Mouse (Mus musculus) heart, postnatal 14 days (tissue): Measurements from ENCODE around the gene Pnpla5. TPM values are rescaled to one million over a fixed set of nuclear protein-coding genes. Genes with fewer than 3 reads are reported as not detected.
"Not testable (repeated sequence)": the region's sequence is repeated elsewhere in the genome, so short reads cannot be mapped to it uniquely, and the experiment has no call there.

ENCODE experiments used
- DNase-seq, 2 experiments: peaks; one replicate each; pipeline ENCODE4 v3.0.0; 2021 to 2022
- intact Hi-C: fragments of 180-260 bp; cut with DNase I; formaldehyde crosslinking; loops from one replicate; pipeline ENCODE4 v1.15.1; 2025
- total RNA-seq, 2 experiments: library from RNA; stranded (reverse); gene quantifications; 2 replicates each; pipeline ENCODE4 v1.2.3; 2021

Gene Pnpla5
- total RNA-seq, 2 experiments from 2014 or later: not detected

DNA sequence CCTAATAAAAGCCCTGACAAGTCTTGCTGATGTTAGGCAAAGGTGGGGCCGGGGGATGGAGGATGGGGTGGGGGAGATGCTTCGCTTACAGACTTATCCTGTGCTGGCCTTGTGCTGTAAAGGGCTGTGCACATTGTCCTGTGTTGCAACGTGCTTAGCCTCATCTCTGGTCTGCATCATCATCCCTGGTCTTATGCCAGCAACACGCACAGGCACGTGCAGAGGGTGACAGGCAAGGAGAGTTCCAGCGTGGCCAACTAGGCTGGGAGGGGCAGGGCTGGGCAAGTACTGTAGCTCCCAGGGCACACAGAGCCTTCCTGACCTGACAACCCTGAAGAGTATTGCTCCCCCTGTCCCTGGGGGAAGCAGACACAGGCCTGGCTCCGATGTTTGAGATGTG, 1.9 kb downstream of the Pnpla5 start:
- intact Hi-C loops: loop anchor here (5.0 kb wide), 1 partner anchor 511 kb away; no protein-coding TSS in a partner anchor

DNA sequence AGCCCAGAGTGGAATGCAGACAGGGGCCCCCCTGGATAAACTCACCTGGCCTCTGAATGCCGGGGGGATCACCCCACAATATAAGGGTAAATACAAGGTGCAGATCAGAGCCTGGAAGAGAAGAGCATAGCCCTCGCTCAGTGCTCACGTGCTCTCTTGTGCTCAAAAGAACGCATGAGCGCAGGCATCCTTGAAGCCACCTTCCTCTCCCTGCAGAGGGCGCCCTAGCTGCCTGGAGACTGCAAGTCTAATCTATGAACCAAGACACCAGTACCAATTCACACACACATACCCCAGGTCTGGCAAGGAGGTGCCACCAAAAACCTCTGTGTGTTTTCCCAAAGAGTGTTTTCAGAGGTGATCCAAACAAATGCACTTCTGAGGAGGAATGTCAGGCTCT, 2.4 kb downstream of the Pnpla5 start:
- peak in 1 of 2 experiments; percentile 32 for DNase-seq
- intact Hi-C loops: loop anchor here (5.0 kb wide), 1 partner anchor 512 kb away; no protein-coding TSS in a partner anchor

More for the DNA sequence above, 1.9 kb downstream of the Pnpla5 start:
- DNase-seq: no peak

DNA sequence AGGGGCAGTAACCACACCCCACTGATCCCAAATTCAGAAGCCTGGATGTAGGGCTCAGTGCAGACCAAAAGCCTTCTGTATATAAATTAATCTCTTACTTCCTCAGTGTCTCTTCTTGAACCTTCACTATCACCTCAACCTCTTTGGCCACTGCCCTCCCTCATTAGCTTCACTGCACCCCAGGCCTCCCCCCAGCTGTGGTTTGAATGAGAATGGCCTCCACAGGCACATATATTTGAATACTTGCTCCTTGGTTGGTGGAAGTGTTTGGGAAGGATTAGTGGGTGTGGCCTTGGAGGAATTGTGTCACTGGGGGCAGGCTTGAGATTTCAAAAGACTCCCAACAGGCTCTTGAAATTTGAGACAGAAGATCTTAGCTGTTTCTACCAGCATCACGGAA, 6.5 kb downstream of the Pnpla5 start:
- no peak for DNase-seq
- intact Hi-C loops: loop anchor here (10.0 kb wide), 1 partner anchor 498 kb away; no protein-coding TSS in a partner anchor

DNA sequence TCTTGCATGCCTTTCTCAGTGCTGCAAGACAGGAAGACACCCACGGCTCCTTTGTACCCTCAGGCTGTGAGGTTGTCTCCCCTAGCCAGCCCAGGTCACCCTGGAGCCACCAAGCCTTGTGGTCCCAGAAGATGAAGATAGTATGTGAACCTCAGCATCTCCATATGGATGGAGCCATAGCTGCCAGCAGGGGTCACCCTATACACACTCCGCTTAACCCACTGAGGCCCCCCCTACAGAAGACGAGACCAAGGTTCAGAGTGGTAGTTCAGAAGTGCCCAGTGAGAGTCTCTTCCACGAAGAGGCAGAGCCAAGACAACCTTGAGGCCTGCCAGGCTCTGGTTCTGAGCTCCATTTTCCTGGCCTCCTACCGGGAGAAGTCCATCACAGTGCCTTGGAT, 7.2 kb downstream of the Pnpla5 start:
- DNase-seq: peak in 1 of 2 experiments; percentile 20
- intact Hi-C loops: loop anchor here (10.0 kb wide), 1 partner anchor 499 kb away; no protein-coding TSS in a partner anchor

DNA sequence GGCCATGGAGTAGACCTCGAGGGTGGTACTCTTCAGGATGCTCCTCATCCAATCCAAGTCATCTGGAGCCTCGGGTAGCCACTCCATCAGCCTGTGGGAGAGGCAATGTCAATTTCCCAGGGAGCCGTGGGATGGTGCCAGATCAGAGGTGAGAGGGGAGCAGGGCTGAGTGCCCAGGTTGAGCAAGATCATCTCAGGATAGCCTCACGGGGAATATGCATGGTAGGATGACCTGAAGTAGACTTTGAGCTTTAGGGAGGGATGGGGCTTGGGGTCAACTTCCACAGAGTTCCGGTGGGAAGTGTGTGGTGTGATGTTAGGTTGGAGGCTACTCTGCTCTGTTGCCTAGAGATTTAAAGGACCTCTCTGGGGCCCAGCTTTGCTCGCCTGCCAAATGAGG, 9.1 kb downstream of the Pnpla5 start:
- intact Hi-C loops: loop anchor here (10.0 kb wide), 1 partner anchor 501 kb away; no protein-coding TSS in a partner anchor
- DNase-seq: no peak

DNA sequence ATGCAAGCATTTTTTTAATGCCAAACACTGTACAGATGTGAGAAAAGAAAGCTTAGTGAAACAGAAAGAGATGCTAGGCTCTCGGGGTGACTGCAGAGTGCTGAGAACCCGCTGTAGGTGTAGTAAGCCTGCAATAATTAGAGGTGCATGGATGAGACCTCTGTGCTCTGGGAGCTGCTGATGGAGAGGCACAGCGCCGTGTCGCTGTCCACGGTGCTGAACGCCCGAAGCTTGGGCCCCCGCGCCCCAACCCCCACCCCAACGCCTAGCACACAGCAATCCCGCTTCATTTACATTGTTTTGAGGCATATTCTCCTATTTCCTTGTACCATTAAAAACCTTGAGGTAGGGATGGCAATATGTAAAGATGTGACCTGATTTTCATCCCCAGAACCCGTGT, 14.1 kb downstream of the Pnpla5 start:
- intact Hi-C loops: no loop called here
- peak; percentile 51 to 57 for DNase-seq

DNA sequence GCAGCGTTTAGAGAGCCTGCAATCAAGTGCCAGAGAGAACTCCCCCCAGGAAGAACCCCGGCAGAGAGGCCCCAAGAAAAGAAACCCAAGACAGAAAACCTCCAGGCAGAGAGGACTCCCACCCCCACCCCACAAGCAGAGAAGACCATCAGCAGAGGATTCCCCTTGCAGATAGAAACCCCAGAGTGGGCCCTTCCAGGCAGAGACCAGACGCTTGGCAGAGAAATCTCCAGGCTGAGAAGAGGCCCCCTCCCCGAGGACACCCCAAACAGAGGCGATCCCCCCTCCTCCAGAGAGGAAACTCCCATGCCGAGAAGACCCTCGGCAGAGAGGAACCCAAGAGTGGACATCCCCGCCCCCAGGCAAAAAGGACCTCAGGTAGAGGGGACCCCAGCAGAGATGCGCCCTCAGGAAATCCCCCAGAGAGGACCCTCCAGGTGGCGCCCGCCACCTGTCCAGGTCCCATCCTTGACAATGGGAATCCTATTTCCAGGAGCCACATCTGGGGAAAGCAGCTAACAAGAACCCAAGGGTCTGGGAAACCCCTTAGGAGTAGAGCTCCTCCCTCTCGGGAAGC, 17.0 kb downstream of the Pnpla5 start:
- intact Hi-C loops: no loop called here
- no peak for DNase-seq

DNA sequence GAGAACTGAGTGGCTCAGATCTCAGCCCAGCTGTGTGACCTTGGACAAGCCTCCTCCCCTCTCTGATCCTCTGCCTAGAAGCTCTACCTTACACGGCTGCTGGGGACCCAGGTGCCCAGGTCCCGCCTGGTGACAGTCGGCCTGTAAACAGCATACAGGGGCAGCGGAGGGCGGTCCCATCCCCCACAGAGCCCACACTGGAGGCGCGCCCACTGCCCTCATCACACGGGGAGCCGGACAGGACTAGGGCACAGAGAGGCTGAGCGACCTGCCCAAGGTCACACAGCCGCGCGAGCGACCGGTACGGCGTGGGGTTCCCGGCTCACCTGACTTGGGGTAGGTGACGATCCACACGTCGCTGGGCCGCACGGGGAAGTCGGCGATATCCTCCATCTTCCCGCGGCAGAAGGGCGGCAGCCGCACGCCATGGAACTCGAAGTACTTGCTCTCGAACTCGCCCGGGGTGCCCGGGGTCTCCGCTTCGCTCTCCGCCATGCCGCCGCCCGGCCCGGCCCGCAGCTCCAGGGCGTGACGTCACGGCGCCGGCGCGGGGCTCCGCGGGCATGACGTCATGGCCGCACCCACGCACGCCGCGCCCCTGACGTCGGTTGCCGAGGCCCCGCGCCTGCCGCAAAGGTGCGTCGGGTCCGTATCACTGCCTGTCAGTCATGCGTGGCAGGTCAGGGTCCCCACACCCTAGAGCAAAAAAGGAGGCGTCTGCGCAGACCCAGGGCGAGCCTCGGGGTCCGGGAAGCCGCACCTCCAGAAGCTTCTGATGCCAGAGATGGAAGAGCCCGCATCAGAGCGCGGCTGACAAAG, 17.7 kb downstream of the Pnpla5 start, which contains the start of gene Sult4a1:
Sult4a1 (minus strand) TSS at position 650 of the 819 bp plus-strand sequence.
- intact Hi-C loops: no loop called here
- DNase-seq: no peak

DNA sequence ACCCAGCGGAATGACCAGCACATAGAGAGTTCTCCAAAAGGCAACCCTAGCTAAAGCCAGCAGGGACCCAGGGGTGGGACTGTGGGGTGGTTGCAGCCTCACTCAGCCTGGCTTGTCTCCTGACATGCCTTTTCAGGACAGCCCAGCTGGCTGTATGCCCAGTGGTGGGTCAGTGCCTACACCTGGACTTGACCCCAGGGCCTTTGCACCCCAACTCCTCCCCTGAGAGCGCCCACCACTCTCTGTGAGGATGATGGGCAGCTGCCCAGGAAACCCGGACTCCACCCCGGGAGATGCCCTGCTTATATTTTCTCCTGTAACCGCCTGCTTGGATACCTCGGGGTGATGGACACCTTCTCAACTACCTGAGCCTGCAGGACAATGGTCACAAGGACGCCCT, 18.3 kb downstream of the Pnpla5 start:
- no peak for DNase-seq
- intact Hi-C loops: no loop called here

DNA sequence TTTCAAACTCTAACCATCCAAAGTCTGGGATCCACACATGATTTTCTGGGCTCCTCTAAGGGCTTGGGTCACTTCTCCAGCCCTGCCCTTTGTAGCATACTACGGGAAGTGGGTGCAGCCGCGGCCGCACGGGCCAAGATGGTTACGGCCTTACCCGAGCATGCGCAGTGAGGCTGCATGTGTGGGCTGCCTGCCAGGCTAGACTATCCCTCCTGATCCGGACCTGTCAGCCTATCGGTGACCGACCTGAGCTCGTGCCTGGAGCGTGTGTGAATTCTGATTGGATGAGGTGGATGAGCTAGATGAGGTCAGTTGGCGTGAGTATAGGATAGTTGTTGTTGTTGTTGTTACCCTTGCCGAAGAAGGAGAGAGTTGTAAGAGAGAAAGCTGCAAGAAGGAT, 25.4 kb downstream of the Pnpla5 start:
- intact Hi-C loops: not testable (repeated sequence)

DNA sequence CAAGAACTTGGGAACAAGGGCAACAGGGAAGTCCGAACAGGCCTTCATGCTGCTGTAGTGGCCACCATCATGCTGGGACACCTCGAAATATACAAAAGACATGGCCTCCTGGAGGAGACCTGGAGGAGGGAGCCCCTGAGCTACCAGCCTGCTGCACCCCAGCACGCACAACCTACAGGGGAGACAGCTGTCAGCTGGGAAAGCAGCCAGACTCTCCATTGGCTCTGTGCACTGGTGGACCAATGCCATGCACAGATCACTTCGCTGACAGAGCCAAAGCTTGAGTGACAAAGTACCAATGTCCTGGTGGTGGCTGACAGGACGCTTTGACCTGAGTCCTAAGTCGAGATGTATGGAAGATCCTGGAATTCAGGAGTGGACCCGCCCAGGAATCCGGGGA, 26.9 kb downstream of the Pnpla5 start:
- DNase-seq: no peak
- intact Hi-C loops: no loop called here

More for the DNA sequence above, 25.4 kb downstream of the Pnpla5 start:
- not testable (repeated sequence) for DNase-seq

DNA sequence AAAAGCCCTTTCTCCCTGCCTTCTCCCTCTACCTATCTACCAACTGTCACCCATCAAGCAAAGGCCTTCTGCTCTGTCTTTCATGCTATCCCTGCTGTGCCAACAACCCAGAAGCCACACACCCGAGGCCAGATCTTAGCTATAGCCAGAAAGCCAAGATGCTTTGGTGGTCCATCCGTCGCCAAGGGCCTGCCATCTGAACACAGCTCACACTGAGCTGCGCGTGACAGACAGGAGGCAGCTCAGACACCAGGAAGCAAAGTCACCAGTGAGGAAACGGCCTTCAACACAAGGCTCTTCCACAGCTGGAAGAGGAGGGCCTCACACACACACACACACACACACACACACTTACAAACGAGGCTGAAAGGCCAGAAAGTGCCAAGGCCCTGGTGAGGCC, 28.1 kb downstream of the Pnpla5 start:
- no peak for DNase-seq
- intact Hi-C loops: no loop called here

DNA sequence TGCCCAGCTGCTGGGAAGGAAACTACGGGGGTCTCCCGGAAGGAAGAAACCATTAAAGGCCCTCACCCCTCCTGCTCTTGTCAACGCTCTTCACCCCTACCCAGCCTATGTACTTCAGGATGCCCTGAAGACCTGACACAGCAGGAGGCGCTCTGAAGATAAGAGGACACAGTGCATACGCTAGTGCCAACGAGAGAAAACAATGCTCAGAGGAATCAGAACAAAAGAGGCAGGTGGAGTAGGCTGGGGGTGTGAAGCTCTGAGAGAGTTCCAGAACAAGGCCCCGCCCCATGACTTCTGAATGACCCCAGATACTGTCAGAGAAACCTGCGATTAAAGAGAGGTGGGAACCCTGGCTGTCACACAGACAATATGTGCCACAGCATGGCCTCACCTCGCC, 36.2 kb downstream of the Pnpla5 start:
- DNase-seq: no peak
- intact Hi-C loops: no loop called here

DNA sequence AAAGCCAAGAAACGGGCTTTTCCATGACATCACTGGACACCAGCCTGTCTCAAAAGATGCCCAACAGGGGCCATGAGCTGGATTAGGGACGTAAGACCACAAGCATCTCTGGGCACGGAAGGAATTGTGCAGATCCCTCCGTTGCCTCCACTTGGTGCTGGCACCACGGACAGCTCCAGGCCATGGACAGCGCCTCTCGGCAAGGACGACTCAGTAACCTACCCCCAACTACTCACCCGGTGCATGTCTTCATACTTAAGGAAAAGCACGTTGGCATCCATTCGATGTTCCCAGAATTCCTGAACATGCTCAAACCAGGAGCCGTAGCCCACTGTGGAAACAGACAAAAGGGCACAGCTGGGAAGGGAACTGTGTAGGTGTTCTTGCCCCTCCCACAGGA, 36.6 kb downstream of the Pnpla5 start:
- DNase-seq: peak in 1 of 2 experiments; percentile 33
- intact Hi-C loops: no loop called here

DNA sequence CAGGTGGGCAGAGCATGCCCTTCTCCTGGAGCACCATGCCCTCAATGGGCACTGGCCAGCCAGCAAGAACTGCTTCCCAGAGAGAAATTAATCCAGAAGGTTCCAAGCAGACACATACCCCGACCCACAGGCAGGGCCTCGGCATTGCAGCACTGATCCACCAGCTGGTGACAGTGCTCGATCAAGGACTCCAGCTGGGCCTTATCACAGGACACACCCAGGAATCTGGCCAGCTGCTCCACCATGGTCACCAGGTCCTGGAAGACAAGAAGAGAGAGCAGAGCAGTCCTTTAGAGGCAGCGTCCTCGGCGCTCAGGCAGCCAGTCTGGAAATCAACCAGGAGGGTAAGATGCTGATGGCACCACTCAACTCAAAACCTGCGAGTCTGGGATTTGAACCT, 42.9 kb downstream of the Pnpla5 start:
- intact Hi-C loops: no loop called here
- DNase-seq: peak; percentile 17 to 18

DNA sequence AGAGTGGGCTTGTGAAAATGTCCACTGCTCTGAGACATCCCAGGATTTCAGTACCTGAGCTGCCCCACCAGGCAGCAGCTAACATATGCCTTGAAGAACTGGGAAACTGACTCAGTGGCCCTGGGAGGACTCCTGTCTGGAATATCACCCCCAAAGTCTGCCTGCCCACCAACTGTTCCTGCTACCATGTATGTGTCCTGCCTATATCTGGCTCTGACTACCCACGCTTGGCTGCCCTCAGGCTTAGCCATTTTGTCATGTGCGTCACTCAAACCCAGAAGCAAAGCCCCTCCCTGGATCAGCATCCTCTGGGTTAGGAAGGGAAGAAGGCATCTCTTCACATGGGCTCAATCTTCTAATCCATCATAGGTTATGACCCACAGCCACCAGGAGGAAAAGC, 43.5 kb downstream of the Pnpla5 start:
- no peak for DNase-seq
- intact Hi-C loops: no loop called here

DNA sequence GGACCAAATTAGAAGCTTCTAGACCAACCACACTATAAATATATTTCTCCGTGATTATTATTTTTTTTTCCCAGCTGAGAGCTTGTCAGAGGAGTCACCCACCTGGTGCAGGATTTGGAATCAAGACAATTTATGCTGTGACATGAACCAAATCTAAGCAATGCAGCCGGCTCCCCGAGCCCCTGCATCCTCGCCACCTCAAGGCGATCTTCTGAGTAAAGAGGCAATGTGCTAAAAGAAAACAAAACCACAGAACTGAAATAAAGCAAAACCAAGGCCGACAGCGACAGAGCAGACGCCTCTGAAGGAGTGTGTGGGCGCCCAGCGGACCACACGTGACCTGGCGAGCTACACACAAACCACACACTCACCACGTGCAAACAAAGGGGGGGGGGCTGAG, 44.3 kb downstream of the Pnpla5 start:
- no peak for DNase-seq
- intact Hi-C loops: no loop called here

DNA sequence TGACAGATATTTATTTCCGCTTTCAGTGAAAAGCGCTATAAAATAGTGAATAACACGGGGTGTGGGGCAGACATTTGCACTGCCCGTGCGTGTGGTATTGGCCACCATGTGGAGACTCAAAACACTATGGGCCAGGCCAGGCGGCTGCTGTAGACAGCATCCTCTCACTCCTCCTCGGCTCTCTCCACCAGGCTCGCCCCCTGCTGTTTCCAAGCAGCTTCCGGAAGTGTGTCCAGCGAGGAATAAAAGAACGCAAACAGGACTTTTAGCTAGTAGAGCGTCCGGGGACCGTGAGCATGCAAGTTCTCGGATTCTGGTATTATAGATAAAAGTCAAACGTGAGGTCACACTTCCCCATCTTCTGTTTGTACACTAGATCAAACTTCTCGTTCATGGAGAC, 45.8 kb downstream of the Pnpla5 start:
- intact Hi-C loops: no loop called here

DNA sequence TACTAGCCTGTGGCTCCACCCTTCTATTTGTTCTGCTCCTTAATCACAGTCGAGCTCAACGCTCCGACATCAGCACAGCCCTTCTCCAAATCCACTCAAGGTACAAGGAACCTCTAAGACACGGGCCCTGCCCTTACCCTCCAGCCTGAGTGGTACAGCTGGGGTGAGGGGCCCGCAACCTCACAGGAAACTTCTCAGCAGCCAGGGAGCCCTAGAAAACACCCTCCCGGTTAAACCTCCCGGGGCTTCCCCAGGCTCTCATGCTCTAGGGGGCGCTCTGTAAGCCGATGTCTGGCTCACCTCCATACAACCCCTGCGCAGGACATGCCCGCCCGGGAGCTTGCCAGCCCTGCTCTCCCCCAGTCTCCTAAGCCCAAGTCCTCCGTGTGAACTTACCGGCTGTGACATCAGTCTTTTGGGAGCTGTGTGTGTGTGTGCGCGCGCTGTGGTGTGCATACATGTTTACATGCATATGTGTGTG, 48.2 kb downstream of the Pnpla5 start:
- intact Hi-C loops: loop anchor here (5.0 kb wide), 1 partner anchor 93 kb away; the partner anchor contains the start of gene Pnpla3
- peak in 1 of 2 experiments; percentile 17 for DNase-seq

More for the DNA sequence above, 45.8 kb downstream of the Pnpla5 start:
- no peak for DNase-seq

DNA sequence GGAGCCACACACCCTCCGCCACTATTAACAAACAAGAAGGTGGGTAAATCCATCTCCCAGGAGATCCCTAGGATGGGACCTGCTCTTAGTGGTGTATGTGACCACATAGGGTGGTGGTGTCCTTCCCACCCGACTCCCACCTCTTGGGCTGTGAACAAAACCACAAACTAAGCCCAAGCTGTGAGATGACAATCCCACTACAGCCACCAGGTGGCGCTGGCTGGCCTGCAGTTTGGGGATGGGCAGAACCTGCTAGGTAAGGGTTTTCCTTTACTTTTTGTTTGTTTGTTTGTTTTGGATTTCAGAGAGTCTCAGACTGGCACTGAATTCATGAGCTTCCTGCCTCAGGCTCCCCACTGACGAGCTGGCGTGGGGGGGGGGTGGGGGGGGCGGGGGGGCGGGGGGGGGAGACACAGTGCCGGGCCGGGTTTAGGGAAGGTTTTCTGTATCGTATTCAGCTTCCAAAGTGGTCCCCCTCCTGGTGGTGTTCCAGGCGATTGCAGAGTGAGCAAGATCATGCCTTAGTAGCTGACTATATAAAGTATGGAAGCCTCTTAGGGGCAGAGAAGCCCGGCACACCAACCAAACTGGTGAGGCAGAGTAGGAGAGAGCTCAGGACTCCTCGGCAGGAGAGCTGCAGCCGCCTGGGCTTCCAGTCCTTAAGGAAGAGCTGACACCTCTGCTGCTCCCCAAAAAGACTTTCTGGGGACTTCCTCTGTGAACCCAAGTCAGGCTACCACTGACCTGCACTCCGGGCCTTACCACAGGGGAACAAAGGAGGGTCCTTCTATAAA, 48.9 kb downstream of the Pnpla5 start:
- DNase-seq: peak; percentile 64 to 78
- intact Hi-C loops: loop anchor here (1.0 to 5.0 kb wide), 2 partner anchors 93 to 557 kb away; partner anchors contain the start of gene Pnpla3
